Mouse (Mus musculus): ENCODE measurements at regions not wholly inside any gene's neighbourhood (a gene's known extent, or its start where the extent isn't known, plus 50 kb on each side); places are given as distances from the start of the nearest gene placed in this dataset.

GRCm38 (mm10) chr7:73269626-73270025, 105.7 kb upstream of the Rgma start:
- DNase-seq (ENCODE audit: low spot score in 2 of 2), result no peak

GRCm38 (mm10) chr7:73272787-73273186, 102.5 kb upstream of the Rgma start:
- no peak for DNase-seq (ENCODE audit: low spot score in 2 of 2)

- DNase-seq (ENCODE audit: low spot score in 2 of 2), result no peak
These were observed 99.5 kb upstream of the Rgma start for GRCm38 (mm10) chr7:73275814-73276271.

- DNase-seq (ENCODE audit: low spot score in 2 of 2), result no peak
These were observed 96.7 kb upstream of the Rgma start for GRCm38 (mm10) chr7:73278616-73279015.

- no peak for DNase-seq (ENCODE audit: low spot score in 2 of 2)
These were observed 95.3 kb upstream of the Rgma start for GRCm38 (mm10) chr7:73279936-73280445.

GRCm38 (mm10) chr7:73286244-73286643, 89.1 kb upstream of the Rgma start:
- no peak for DNase-seq (ENCODE audit: low spot score in 2 of 2)

GRCm38 (mm10) chr7:73293337-73293736, 82.0 kb upstream of the Rgma start:
- no peak for DNase-seq (ENCODE audit: low spot score in 2 of 2)

- DNase-seq (ENCODE audit: low spot score in 2 of 2), result no peak
These were observed 80.9 kb upstream of the Rgma start for GRCm38 (mm10) chr7:73294399-73294798.

- DNase-seq (ENCODE audit: low spot score in 2 of 2), result no peak
These were observed 72.8 kb upstream of the Rgma start for GRCm38 (mm10) chr7:73302501-73302900.

- no peak for DNase-seq (ENCODE audit: low spot score in 2 of 2)
These were observed 71.5 kb upstream of the Rgma start for GRCm38 (mm10) chr7:73303818-73304217.

- DNase-seq (ENCODE audit: low spot score in 2 of 2), result no peak
These were observed 70.5 kb upstream of the Rgma start for GRCm38 (mm10) chr7:73304799-73305198.

GRCm38 (mm10) chr7:73305286-73305975, 69.9 kb upstream of the Rgma start:
- DNase-seq (ENCODE audit: low spot score in 2 of 2), result no peak

GRCm38 (mm10) chr7:73306296-73306695, 69.0 kb upstream of the Rgma start:
- no peak for DNase-seq (ENCODE audit: low spot score in 2 of 2)

GRCm38 (mm10) chr7:73306728-73307127, 68.6 kb upstream of the Rgma start:
- DNase-seq (ENCODE audit: low spot score in 2 of 2), result no peak

GRCm38 (mm10) chr7:73307586-73308490, 67.5 kb upstream of the Rgma start:
- no peak for DNase-seq (ENCODE audit: low spot score in 2 of 2)

- no peak for DNase-seq (ENCODE audit: low spot score in 2 of 2)
These were observed 66.3 kb upstream of the Rgma start for GRCm38 (mm10) chr7:73308981-73309380.

GRCm38 (mm10) chr7:73310056-73310455, 65.3 kb upstream of the Rgma start:
- no peak for DNase-seq (ENCODE audit: low spot score in 2 of 2)

GRCm38 (mm10) chr7:73310581-73311136, 64.7 kb upstream of the Rgma start:
- no peak for DNase-seq (ENCODE audit: low spot score in 2 of 2)

- no peak for DNase-seq (ENCODE audit: low spot score in 2 of 2)
These were observed 59.8 kb upstream of the Rgma start for GRCm38 (mm10) chr7:73315555-73315954.

GRCm38 (mm10) chr7:73317574-73317973, 57.7 kb upstream of the Rgma start:
- DNase-seq (ENCODE audit: low spot score in 2 of 2), result no peak

- DNase-seq (ENCODE audit: low spot score in 2 of 2), result no peak
These were observed 56.3 kb upstream of the Rgma start for GRCm38 (mm10) chr7:73319004-73319403.

- DNase-seq (ENCODE audit: low spot score in 2 of 2), result no peak
These were observed 55.3 kb upstream of the Rgma start for GRCm38 (mm10) chr7:73319994-73320393.

All from spleen, postnatal 10 days (tissue).